Mouse (Mus musculus) intestine, postnatal 0 days (tissue): ENCODE data around the gene Tuba3b. TPM values are rescaled to one million over a fixed set of nuclear protein-coding genes. Genes with fewer than 3 reads are reported as not detected.

ENCODE experiments used
- ATAC-seq: fragments of 200-750 bp; cut with Nextera tagmentation; 2 replicates; pipeline ENCODE4 v1.8.0; 2017; ENCODE audit warnings: mild to moderate bottlenecking, moderate TSS enrichment, moderate library complexity
- H3K27ac ChIP-seq: fragments of 300-500 bp; sonication (generic); 2 replicates; pipeline ENCODE4 v1.5.1; 2014; ENCODE audit warnings: mild to moderate bottlenecking, low read depth, low read length, moderate library complexity
- H3K27me3 ChIP-seq: fragments of 300-500 bp; sonication (generic); replicated peaks from 2 replicates; pipeline ENCODE4 v1.6.1; 2014; ENCODE audit warnings: low read length, mixed read lengths; ENCODE audit not compliant: control insufficient read depth, insufficient read depth
- H3K36me3 ChIP-seq: fragments of 300-500 bp; sonication (generic); 2 replicates; pipeline ENCODE4 v1.6.1; 2014; ENCODE audit warnings: mild to moderate bottlenecking, moderate library complexity; ENCODE audit not compliant: control insufficient read depth, insufficient read depth
- H3K4me1 ChIP-seq: fragments of 300-500 bp; sonication (generic); replicated peaks from 2 replicates; pipeline ENCODE4 v1.6.1; 2014; ENCODE audit warnings: antibody characterized with exemption, low read length, mixed read lengths; ENCODE audit not compliant: control insufficient read depth, insufficient read depth
- H3K4me2 ChIP-seq: fragments of 300-500 bp; sonication (generic); replicated peaks from 2 replicates; pipeline ENCODE4 v1.6.1; 2014; ENCODE audit warnings: low read depth, mild to moderate bottlenecking, moderate library complexity
- H3K4me3 ChIP-seq: fragments of 300-500 bp; sonication (generic); 2 replicates; pipeline ENCODE4 v1.5.1; 2014; ENCODE audit warnings: low read depth, low read length
- H3K9ac ChIP-seq: fragments of 300-500 bp; sonication (generic); 2 replicates; pipeline ENCODE4 v1.6.1; 2014; ENCODE audit warnings: mild to moderate bottlenecking, low read depth, low read length
- H3K9me3 ChIP-seq: fragments of 300-500 bp; sonication (generic); 2 replicates; pipeline ENCODE4 v1.6.1; 2016; ENCODE audit warnings: mixed run types; ENCODE audit not compliant: control insufficient read depth
- CTCF ChIP-seq: sonication (generic); IDR thresholded peaks from 2 replicates; pipeline ENCODE4 v1.5.1; 2016; ENCODE audit warnings: low read depth, mild to moderate bottlenecking, control low read depth, antibody characterized with exemption, moderate library complexity
- WGBS: fragments of 180-500 bp; shearing (Covaris S2); extraction: QIAGEN DNeasy Blood & Tissue Kit; methylation state at CpG from one replicate; pipeline ENCODE4 v1.1.7; 2014; 5-methylcytosine and 5-hydroxymethylcytosine counted together
- polyA plus RNA-seq: library from polyadenylated mRNA; unstranded; fragments of >200 nt; fragmentation: Nextera tagmentation; extraction: Ambion mirVana; gene quantifications from 2 replicates; pipeline ENCODE4 v1.2.1, GENCODE M21; 2015

The Tuba3b gene
- polyA plus RNA-seq, 1 experiment from 2014 or later, result not detected

- Histone ChIP-seq H3K4me2 (no peak overlapping the region), H3K9me3 (no peaks in the 10 kb centered on the region), H3K4me1 (no peaks in the 10 kb centered on the region), H3K4me3 (no peak overlapping the region), H3K9ac (no peak overlapping the region), H3K36me3 (no peaks in the 10 kb centered on the region), H3K27me3 (no peaks in the 10 kb centered on the region), H3K27ac (no peak overlapping the region)
- no peak for TF ChIP-seq CTCF
- no peak for ATAC-seq
- WGBS, result 61% methylated on average over 2 of the region's 2 CpGs
Observed at GRCm38 (mm10) chr6:145604126-145604525, 11.4 kb upstream of the Tuba3b start.

GRCm38 (mm10) chr6:145604648-145605047 lies 10.9 kb upstream of the Tuba3b start:
- ATAC-seq, result no peak
- no peak overlapping the region for H3K9ac ChIP-seq
- WGBS, result 69% methylated on average over 4 of the region's 4 CpGs
- H3K27ac ChIP-seq, result no peak overlapping the region
- H3K4me1 ChIP-seq, result no peaks in the 10 kb centered on the region
- H3K36me3 ChIP-seq, result no peaks in the 10 kb centered on the region
- H3K27me3 ChIP-seq, result no peaks in the 10 kb centered on the region
- no peaks in the 10 kb centered on the region for H3K9me3 ChIP-seq
- H3K4me2 ChIP-seq, result no peak overlapping the region
- TF ChIP-seq CTCF, result no peak
- no peak overlapping the region for H3K4me3 ChIP-seq

- no peaks in the 10 kb centered on the region for H3K36me3 ChIP-seq
- no peak overlapping the region for H3K27ac ChIP-seq
- no peaks in the 10 kb centered on the region for H3K4me1 ChIP-seq
Observed at GRCm38 (mm10) chr6:145605203-145605602, 10.4 kb upstream of the Tuba3b start.

GRCm38 (mm10) chr6:145607746-145608145 lies 7.8 kb upstream of the Tuba3b start:
- no peaks in the 10 kb centered on the region for H3K4me1 ChIP-seq
- H3K4me3 ChIP-seq, result no peak overlapping the region
- WGBS, result 74% methylated on average over 4 of the region's 4 CpGs
- TF ChIP-seq CTCF, result no peak
- H3K27ac ChIP-seq, result no peak overlapping the region
- H3K4me2 ChIP-seq, result no peak overlapping the region
- no peaks in the 10 kb centered on the region for H3K27me3 ChIP-seq
- H3K36me3 ChIP-seq, result no peaks in the 10 kb centered on the region
- no peak overlapping the region for H3K9ac ChIP-seq
- ATAC-seq, result no peak
- no peaks in the 10 kb centered on the region for H3K9me3 ChIP-seq

More at GRCm38 (mm10) chr6:145605203-145605602, 10.4 kb upstream of the Tuba3b start:
- H3K4me2 ChIP-seq, result no peak overlapping the region
- H3K27me3 ChIP-seq, result no peaks in the 10 kb centered on the region
- TF ChIP-seq CTCF, result no peak
- no peak overlapping the region for H3K9ac ChIP-seq
- 59% methylated on average over 3 of the region's 3 CpGs for WGBS
- no peaks in the 10 kb centered on the region for H3K9me3 ChIP-seq
- ATAC-seq, result no peak
- no peak overlapping the region for H3K4me3 ChIP-seq

- ATAC-seq, result no peak
- H3K36me3 ChIP-seq, result no peaks in the 10 kb centered on the region
- no peaks in the 10 kb centered on the region for H3K27me3 ChIP-seq
- H3K4me1 ChIP-seq, result no peaks in the 10 kb centered on the region
- H3K9me3 ChIP-seq, result no peaks in the 10 kb centered on the region
- no peak for TF ChIP-seq CTCF
- H3K9ac ChIP-seq, result no peak overlapping the region
- no peak overlapping the region for H3K27ac ChIP-seq
- H3K4me2 ChIP-seq, result no peak overlapping the region
- 89% methylated on average over 5 of the region's 5 CpGs for WGBS
- H3K4me3 ChIP-seq, result no peak overlapping the region
Observed at GRCm38 (mm10) chr6:145608693-145609092, 6.9 kb upstream of the Tuba3b start.

GRCm38 (mm10) chr6:145610901-145611300 lies 4.7 kb upstream of the Tuba3b start:
- no peak for ATAC-seq
- no peak for TF ChIP-seq CTCF
- no peak overlapping the region for H3K4me3 ChIP-seq
- H3K9me3 ChIP-seq, result no peaks in the 10 kb centered on the region
- no peaks in the 10 kb centered on the region for H3K4me1 ChIP-seq
- H3K27me3 ChIP-seq, result no peaks in the 10 kb centered on the region
- no peak overlapping the region for H3K4me2 ChIP-seq
- WGBS, result 86% methylated on average over 5 of the region's 5 CpGs
- no peak overlapping the region for H3K27ac ChIP-seq
- no peak overlapping the region for H3K9ac ChIP-seq
- H3K36me3 ChIP-seq, result no peaks in the 10 kb centered on the region

- H3K4me3 ChIP-seq, result no peak overlapping the region
- WGBS, result 88% methylated on average over 3 of the region's 3 CpGs
- H3K4me1 ChIP-seq, result no peaks in the 10 kb centered on the region
- H3K4me2 ChIP-seq, result no peak overlapping the region
- no peaks in the 10 kb centered on the region for H3K27me3 ChIP-seq
- ATAC-seq, result no peak
- no peak overlapping the region for H3K27ac ChIP-seq
- no peaks in the 10 kb centered on the region for H3K9me3 ChIP-seq
- no peaks in the 10 kb centered on the region for H3K36me3 ChIP-seq
- no peak overlapping the region for H3K9ac ChIP-seq
- TF ChIP-seq CTCF, result no peak
Observed at GRCm38 (mm10) chr6:145612611-145613010, 2.9 kb upstream of the Tuba3b start.
